Mouse (Mus musculus) myocyte (in vitro differentiated cells): ENCODE data around the gene Gtf2ird2. TPM values are rescaled to one million over a fixed set of nuclear protein-coding genes. Genes with fewer than 3 reads are reported as not detected.

Experiments used
- H3K27me3 ChIP-seq: one replicate; pipeline ENCODE4 v1.6.1; 2011; ENCODE audit not compliant: control insufficient read depth, insufficient read depth, insufficient read length
- H3K36me3 ChIP-seq: one replicate; pipeline ENCODE4 v1.6.1; 2011; ENCODE audit not compliant: control insufficient read depth, insufficient read depth
- H3K4me2 ChIP-seq: one replicate; pipeline ENCODE4 v1.6.1; 2011; ENCODE audit warnings: low read depth, control low read depth
- H3K4me3 ChIP-seq: one replicate; pipeline ENCODE4 v1.5.1; 2011; ENCODE audit warnings: mild to moderate bottlenecking, control low read depth, moderate library complexity
- H3K79me2 ChIP-seq: one replicate; pipeline ENCODE4 v1.6.1; 2011; ENCODE audit not compliant: control insufficient read depth, insufficient read depth
- H3ac ChIP-seq: one replicate; pipeline ENCODE4 v1.6.1; 2011; ENCODE audit not compliant: control insufficient read depth, insufficient read length
- CEBPB ChIP-seq: IDR thresholded peaks from 2 replicates; pipeline ENCODE4 v1.6.1; 2011; ENCODE audit warnings: mild to moderate bottlenecking, moderate library complexity; ENCODE audit not compliant: poor library complexity, insufficient read depth, severe bottlenecking
- E2F4 ChIP-seq: IDR thresholded peaks from one replicate; pipeline ENCODE4 v1.6.1; 2011; ENCODE audit warnings: mild to moderate bottlenecking, control low read depth, moderate library complexity; ENCODE audit not compliant: insufficient read depth
- MAX ChIP-seq: IDR thresholded peaks from one replicate; pipeline ENCODE4 v1.6.1; 2011; ENCODE audit warnings: low read depth, mild to moderate bottlenecking, control low read depth
- MYOD1 ChIP-seq, 3 experiments: IDR thresholded peaks; one replicate each; pipeline ENCODE4 v1.6.1; 2011; ENCODE audit warnings: control low read depth in 2 of 3, low read depth in 2 of 3, mild to moderate bottlenecking in 2 of 3, moderate library complexity in 1 of 3; ENCODE audit not compliant: insufficient read length in 2 of 3, control insufficient read depth in 1 of 3
- MYOG ChIP-seq, 3 experiments: IDR thresholded peaks; one replicate each; pipeline ENCODE4 v1.6.1; 2011; ENCODE audit warnings: control low read depth in 2 of 3, low read depth in 2 of 3, mild to moderate bottlenecking in 2 of 3; ENCODE audit not compliant: insufficient read length in 2 of 3, control insufficient read depth in 1 of 3, insufficient read depth in 1 of 3
- POLR2A ChIP-seq: IDR thresholded peaks from one replicate; pipeline ENCODE4 v1.6.1; 2011; ENCODE audit warnings: low read depth, mild to moderate bottlenecking, control low read depth, moderate library complexity; ENCODE audit not compliant: insufficient read length
- POLR2AphosphoS2 ChIP-seq: IDR thresholded peaks from one replicate; pipeline ENCODE4 v1.6.1; 2011; ENCODE audit warnings: low read depth, control low read depth; ENCODE audit not compliant: insufficient read length
- REST ChIP-seq: IDR thresholded peaks from one replicate; pipeline ENCODE4 v1.6.1; 2011; ENCODE audit warnings: mild to moderate bottlenecking, control low read depth, moderate library complexity; ENCODE audit not compliant: insufficient read depth, insufficient read length
- SRF ChIP-seq: IDR thresholded peaks from one replicate; pipeline ENCODE4 v1.6.1; 2011; ENCODE audit warnings: low read depth; ENCODE audit not compliant: control insufficient read depth, insufficient read length
- TCF12 ChIP-seq: IDR thresholded peaks from one replicate; pipeline ENCODE4 v1.6.1; 2011; ENCODE audit warnings: mild to moderate bottlenecking, control low read depth; ENCODE audit not compliant: poor library complexity, insufficient read depth, severe bottlenecking
- TCF3 ChIP-seq: IDR thresholded peaks from one replicate; pipeline ENCODE4 v1.6.1; 2011; ENCODE audit warnings: low read depth, control low read depth; ENCODE audit not compliant: insufficient read length
- USF1 ChIP-seq: IDR thresholded peaks from one replicate; pipeline ENCODE4 v1.6.1; 2011; ENCODE audit warnings: low read depth, mild to moderate bottlenecking, control low read depth, moderate library complexity
- polyA plus RNA-seq: library from polyadenylated mRNA; unstranded; fragments of >200 nt; fragmentation: generic; extraction: Trizol; gene quantifications from one replicate; pipeline ENCODE4 v1.2.1, GENCODE M21; 2012; ENCODE audit warnings: missing spikeins

Gene Gtf2ird2
- polyA plus RNA-seq, 1 experiment, result 4.8 TPM

- Histone ChIP-seq H3K4me3 (no peak overlapping the region), H3K79me2 (no peaks in the 10 kb centered on the region), H3K27me3 (no peaks in the 10 kb centered on the region), H3K36me3 (peaks cover 22% of the 10 kb centered on the region), H3K4me2 (no peak overlapping the region), H3ac (no peak overlapping the region)
- no peak for TF ChIP-seq TCF3
- no peak for TF ChIP-seq SRF
- no peak for TF ChIP-seq TCF12
- TF ChIP-seq CEBPB, result no peak
- no peak for TF ChIP-seq MYOD1 (IDR thresholded peaks at IDR 0.05; ENCODE audit: control insufficient read depth in 1 of 3, insufficient read length in 2 of 3, low read depth in 2 of 3)
- no peak for TF ChIP-seq MAX
- TF ChIP-seq POLR2A, result no peak
- no peak for TF ChIP-seq MYOG (IDR thresholded peaks at IDR 0.05; ENCODE audit: control insufficient read depth in 1 of 3, insufficient read depth in 1 of 3, insufficient read length in 2 of 3, low read depth in 2 of 3)
- no peak for TF ChIP-seq POLR2AphosphoS2
- no peak for TF ChIP-seq E2F4
- no peak for TF ChIP-seq USF1
- TF ChIP-seq REST, result no peak
Observed at GRCm38 (mm10) chr5:134236796-134237195, 53.0 kb downstream of the Gtf2ird2 start.

GRCm38 (mm10) chr5:134237508-134237907 is 53.7 kb downstream of the Gtf2ird2 start:
- no peak overlapping the region for H3ac ChIP-seq
- H3K79me2 ChIP-seq, result no peaks in the 10 kb centered on the region
- TF ChIP-seq MAX (no peak), MYOD1 (IDR thresholded peaks at IDR 0.05; ENCODE audit: control insufficient read depth in 1 of 3, insufficient read length in 2 of 3, low read depth in 2 of 3) (no peak), MYOG (IDR thresholded peaks at IDR 0.05; ENCODE audit: control insufficient read depth in 1 of 3, insufficient read depth in 1 of 3, insufficient read length in 2 of 3, low read depth in 2 of 3) (no peak), TCF3 (no peak), SRF (no peak), CEBPB (no peak)
- H3K27me3 ChIP-seq, result no peaks in the 10 kb centered on the region
- H3K36me3 ChIP-seq, result peaks cover 29% of the 10 kb centered on the region
- H3K4me3 ChIP-seq, result no peak overlapping the region
- no peak overlapping the region for H3K4me2 ChIP-seq

GRCm38 (mm10) chr5:134237936-134238760 is 54.3 kb downstream of the Gtf2ird2 start:
- H3K79me2 ChIP-seq, result no peaks in the 10 kb centered on the region
- TF ChIP-seq MYOD1 (IDR thresholded peaks at IDR 0.05; ENCODE audit: control insufficient read depth in 1 of 3, insufficient read length in 2 of 3, low read depth in 2 of 3), result no peak
- no peak for TF ChIP-seq TCF3
- TF ChIP-seq TCF12, result no peak
- TF ChIP-seq MAX, result no peak
- TF ChIP-seq E2F4, result no peak
- TF ChIP-seq MYOG (IDR thresholded peaks at IDR 0.05; ENCODE audit: control insufficient read depth in 1 of 3, insufficient read depth in 1 of 3, insufficient read length in 2 of 3, low read depth in 2 of 3), result no peak
- TF ChIP-seq POLR2AphosphoS2, result no peak
- no peak for TF ChIP-seq REST
- TF ChIP-seq CEBPB, result no peak
- no peak for TF ChIP-seq SRF
- no peak for TF ChIP-seq USF1
- no peak for TF ChIP-seq POLR2A
- no peaks in the 10 kb centered on the region for H3K27me3 ChIP-seq
- H3K4me2 ChIP-seq, result no peak overlapping the region
- no peak overlapping the region for H3K4me3 ChIP-seq
- peaks cover 30% of the 10 kb centered on the region for H3K36me3 ChIP-seq
- H3ac ChIP-seq, result no peak overlapping the region

- Histone ChIP-seq H3K79me2 (no peaks in the 10 kb centered on the region), H3K4me3 (no peak overlapping the region)
- no peak for TF ChIP-seq REST
- no peak for TF ChIP-seq MAX
- no peak for TF ChIP-seq MYOG (IDR thresholded peaks at IDR 0.05; ENCODE audit: control insufficient read depth in 1 of 3, insufficient read depth in 1 of 3, insufficient read length in 2 of 3, low read depth in 2 of 3)
- TF ChIP-seq TCF3, result no peak
- no peak for TF ChIP-seq E2F4
- no peak for TF ChIP-seq POLR2A
- no peak for TF ChIP-seq TCF12
- no peak for TF ChIP-seq USF1
- no peak for TF ChIP-seq MYOD1 (IDR thresholded peaks at IDR 0.05; ENCODE audit: control insufficient read depth in 1 of 3, insufficient read length in 2 of 3, low read depth in 2 of 3)
- no peak for TF ChIP-seq SRF
- TF ChIP-seq POLR2AphosphoS2, result no peak
- TF ChIP-seq CEBPB, result no peak
Observed at GRCm38 (mm10) chr5:134241831-134242230, 58.0 kb downstream of the Gtf2ird2 start.

More at GRCm38 (mm10) chr5:134241831-134242230, 58.0 kb downstream of the Gtf2ird2 start:
- H3K27me3 ChIP-seq, result no peaks in the 10 kb centered on the region
- H3K36me3 ChIP-seq, result peaks cover 42% of the 10 kb centered on the region
- H3ac ChIP-seq, result no peak overlapping the region
- no peak overlapping the region for H3K4me2 ChIP-seq
